Mouse (Mus musculus): Measurements from ENCODE around the gene Pdcl2. TPM values are rescaled to one million over a fixed set of nuclear protein-coding genes. Genes with fewer than 3 reads are reported as not detected.

Gene Pdcl2
- not detected in 2 replicates for total RNA-seq (2014; fragmentation: Nextera tagmentation)
- not detected in 2 replicates for total RNA-seq (2017)

GRCm38 (mm10) chr5:76330953-76331352 is at the start of gene Pdcl2:
Pdcl2 (minus strand) TSS chr5:76331156.
- ATAC-seq (replicated peaks; ENCODE audit: low FRiP score, low TSS enrichment, poor library complexity, severe bottlenecking) = no peak

DNA sequence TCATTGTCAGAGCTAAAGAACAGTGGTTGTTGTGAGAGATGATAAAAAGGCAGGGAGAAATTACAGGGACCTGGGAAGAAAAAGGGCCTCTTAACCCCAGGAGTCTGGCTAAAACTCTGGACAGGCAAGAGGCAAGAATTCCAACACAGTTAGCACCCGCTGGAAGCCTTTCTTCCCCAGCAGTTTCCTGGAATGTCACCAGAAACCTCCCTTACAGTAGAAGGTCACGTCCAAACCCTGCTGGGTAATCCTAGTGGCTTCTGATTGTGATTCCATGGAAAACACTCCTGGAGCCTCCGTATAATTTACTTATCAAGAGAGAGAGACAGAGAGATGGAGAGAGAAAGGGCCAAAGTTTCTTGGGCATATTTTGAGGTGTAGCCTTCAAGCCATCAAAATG is 48.3 kb upstream of the Pdcl2 start:
- no peak for ATAC-seq (replicated peaks; ENCODE audit: low FRiP score, low TSS enrichment, poor library complexity, severe bottlenecking)

GRCm38 (mm10) chr5:76369215-76369840 is 38.4 kb upstream of the Pdcl2 start:
- no peak for ATAC-seq (replicated peaks; ENCODE audit: low FRiP score, low TSS enrichment, poor library complexity, severe bottlenecking)

DNA sequence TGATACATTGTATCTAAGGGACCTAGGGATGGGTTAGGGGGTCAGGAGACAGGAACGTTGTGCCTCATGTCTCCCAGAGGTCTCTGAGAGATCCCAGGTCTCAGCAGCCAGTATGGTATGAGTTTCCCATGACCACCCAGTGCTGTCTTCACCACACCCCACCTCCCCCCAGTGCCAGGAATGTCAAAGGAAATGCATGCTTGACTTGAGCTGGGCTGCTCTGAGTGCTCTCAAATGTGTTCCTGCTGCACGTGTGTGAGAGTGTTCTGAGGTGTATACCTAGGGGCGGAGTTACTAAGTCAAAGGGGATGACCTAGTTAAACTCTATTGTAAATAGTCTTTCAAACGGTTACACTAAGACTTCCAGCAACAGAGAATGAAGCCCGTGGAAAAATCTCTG is 34.5 kb upstream of the Pdcl2 start:
- ATAC-seq (replicated peaks; ENCODE audit: low FRiP score, low TSS enrichment, poor library complexity, severe bottlenecking) = no peak

DNA sequence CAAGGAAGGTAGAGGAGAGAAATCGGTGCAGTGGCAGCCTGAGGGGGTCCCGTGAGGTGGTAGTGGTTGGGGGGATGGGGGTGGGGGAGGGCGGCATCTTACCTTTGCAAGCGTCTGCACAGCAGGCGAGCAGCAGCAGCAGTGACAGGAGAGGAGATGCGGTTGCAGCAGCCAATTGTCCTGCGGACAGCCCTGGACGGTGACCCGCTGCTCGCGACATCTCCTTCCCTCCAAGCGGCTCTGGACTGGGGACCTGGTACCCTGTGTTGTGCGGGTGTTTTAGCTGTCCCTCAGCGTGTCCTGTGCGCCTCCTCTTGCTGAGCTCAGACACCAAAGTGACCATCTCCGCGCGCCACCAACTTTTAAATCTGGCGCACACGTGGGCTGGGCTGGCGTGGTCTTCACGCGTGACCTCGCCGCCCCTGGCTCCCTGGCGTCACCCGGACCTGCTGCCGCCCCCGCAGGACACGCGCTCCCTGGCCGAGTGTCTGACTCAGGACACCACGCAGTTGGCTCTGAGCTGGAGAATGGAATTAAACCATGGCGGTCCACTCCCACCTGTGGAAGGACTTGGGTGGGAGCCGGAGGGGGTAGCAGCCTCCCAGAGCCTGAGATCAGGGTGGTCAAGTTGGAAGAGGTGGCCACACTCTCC is 32.6 kb upstream of the Pdcl2 start, which contains the start of gene Nmu:
TSS of gene Nmu (minus strand) at position 336 of the 652 bp plus-strand sequence.
- ATAC-seq (replicated peaks; ENCODE audit: low FRiP score, low TSS enrichment, poor library complexity, severe bottlenecking) = no peak

DNA sequence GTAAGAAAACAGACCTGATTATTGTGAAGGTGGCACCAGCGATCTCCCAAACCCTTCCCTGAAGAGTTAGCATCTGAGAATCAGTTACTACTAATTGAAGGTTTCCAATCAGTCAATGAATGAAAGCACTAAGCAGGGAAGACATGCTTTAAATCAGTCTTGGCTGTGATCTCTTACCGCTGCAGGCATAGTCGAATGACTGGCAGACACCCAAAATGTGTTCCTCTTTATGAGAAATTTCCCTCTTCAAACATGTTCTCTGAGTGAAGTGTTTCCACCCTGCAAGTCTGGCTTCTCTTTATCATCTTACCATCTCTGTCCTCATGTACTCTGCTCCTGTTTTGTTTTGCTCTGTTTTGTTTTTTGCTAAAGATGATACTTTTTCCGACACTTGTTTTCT is 29.8 kb upstream of the Pdcl2 start:
- ATAC-seq (replicated peaks; ENCODE audit: low FRiP score, low TSS enrichment, poor library complexity, severe bottlenecking) = no peak

DNA sequence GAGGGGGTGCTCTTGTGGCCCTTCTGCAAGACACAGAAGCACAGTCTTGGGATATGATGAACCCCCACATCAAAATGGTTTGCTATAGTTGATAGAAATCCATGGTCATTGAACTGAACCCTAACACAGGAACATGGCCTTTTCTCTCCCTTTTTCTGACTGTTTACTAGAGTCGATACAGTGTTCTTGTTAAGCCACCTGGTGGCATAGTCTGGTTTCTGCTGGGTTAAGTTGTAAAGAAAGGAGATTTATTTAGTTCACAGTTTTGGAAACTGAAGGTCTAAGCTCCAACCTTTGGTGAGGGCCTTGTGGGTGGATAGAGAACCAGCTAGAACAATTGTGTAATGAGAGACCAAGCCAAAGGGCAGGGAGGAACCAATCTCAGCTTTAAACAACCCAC is 29.1 kb upstream of the Pdcl2 start:
- ATAC-seq (replicated peaks; ENCODE audit: low FRiP score, low TSS enrichment, poor library complexity, severe bottlenecking) = no peak

DNA sequence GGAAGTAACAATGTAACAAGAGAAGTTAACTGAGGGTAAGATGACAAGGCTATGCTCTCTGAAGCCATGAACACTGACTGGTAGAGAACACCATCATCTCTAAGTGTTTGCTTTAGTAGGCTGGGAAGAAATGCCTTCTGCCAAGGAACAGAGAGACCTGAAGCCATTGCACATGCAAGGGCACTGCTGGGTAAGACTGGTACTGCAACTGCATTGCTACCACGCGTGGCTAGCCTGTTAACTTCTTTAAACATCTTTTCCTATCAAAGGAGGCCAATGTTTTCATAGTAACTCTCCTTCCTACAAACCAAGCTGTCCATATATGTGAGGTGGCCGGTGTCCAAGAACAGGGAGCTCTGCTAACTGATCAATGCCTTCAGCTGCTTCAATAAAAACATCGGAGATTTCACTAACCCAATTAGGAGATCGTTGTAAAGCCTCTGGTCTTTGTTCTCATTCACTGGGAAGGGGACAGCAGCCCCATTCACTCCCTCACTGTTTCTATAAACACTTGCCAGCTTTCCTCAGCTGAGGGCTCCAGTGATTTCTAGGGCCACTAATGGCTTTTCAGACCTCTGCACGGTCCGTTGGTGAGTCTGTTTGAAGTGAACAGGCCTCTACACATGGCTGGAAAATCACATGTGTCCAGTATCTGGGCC is 21.1 kb upstream of the Pdcl2 start:
- no peak for ATAC-seq (replicated peaks; ENCODE audit: low FRiP score, low TSS enrichment, poor library complexity, severe bottlenecking)

DNA sequence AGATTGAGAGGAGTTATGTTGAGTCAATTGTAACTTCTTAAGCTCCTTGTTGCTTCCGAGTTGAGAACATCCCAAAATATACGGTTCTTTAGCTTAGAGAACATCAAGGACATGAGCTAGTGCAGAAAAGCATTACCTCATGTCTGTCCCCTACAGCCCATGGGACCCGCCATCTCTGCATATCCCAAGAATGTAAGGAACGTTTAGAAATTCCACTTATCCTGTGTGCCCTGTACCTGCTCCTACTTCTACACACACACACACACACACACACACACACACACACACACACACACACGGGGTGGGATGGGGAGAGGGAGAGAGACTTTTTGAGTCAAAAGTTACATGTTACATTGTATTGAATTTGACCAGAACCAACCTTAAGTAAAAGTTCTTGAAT is 20.6 kb upstream of the Pdcl2 start:
- no peak for ATAC-seq (replicated peaks; ENCODE audit: low FRiP score, low TSS enrichment, poor library complexity, severe bottlenecking)

DNA sequence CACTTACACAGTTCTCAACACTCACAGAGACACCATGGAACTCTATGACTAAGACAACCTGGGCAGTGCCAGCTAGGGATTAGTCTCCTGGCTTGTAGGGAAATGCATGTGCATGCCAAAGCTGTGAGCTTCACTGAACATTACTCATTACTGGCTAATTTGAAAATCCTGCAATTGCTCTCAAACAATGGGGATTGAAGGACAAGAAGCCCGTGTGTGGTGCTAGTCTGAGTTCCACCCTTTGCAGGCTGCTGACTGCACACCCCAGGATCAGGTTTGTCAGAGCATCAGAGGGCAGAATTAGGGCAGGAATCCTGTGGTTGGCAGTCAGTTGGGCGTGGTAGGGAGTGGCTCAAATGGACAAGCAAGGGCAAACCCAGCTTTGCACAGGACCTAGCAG is 15.2 kb upstream of the Pdcl2 start:
- no peak for ATAC-seq (replicated peaks; ENCODE audit: low FRiP score, low TSS enrichment, poor library complexity, severe bottlenecking)

- no peak for ATAC-seq (replicated peaks; ENCODE audit: low FRiP score, low TSS enrichment, poor library complexity, severe bottlenecking)
Measured at GRCm38 (mm10) chr5:76340931-76341330, 10.0 kb upstream of the Pdcl2 start.

GRCm38 (mm10) chr5:76337100-76337499 is 6.1 kb upstream of the Pdcl2 start:
- ATAC-seq (replicated peaks; ENCODE audit: low FRiP score, low TSS enrichment, poor library complexity, severe bottlenecking) = no peak

- no peak for ATAC-seq (replicated peaks; ENCODE audit: low FRiP score, low TSS enrichment, poor library complexity, severe bottlenecking)
Measured at GRCm38 (mm10) chr5:76333833-76334232, 2.9 kb upstream of the Pdcl2 start.

DNA sequence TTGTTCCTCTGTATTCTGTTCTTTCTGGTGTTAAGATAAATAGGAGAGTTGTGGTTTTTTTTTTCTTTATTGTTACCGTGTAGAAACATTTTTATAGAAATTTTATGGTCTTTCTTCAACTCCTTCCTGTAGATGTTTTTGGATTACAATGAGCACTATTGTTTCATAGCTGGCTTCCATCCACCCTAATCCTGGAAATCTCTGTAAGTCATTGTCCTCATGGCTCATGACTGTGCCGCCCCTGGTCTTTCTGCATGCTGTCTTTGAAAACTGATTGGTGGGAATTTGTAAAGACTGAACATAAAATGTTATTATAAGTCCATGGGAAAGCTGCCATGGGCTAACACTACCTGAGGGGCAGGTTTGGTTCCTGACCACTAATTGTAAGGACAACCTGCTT is 3.7 kb downstream of the Pdcl2 start:
- ATAC-seq (replicated peaks; ENCODE audit: low FRiP score, low TSS enrichment, poor library complexity, severe bottlenecking) = no peak

DNA sequence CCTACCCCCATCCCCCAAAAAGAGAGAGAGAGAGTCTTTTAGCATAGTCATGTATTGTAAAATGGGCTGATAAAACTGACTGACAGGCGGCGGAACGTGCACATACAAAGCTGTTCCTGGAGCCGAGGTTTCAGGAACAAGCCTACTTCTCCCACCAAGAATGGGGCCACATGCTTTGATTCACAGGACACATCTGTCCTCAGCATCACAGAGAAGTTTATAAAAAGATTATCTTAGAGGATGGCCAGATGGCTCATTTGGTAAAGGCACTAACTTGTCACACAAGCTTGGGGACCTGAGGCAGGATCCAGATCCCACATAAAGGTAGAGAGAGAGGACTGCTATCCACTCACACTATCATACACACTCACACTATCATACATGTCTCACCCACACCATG is 5.8 kb downstream of the Pdcl2 start:
- no peak for ATAC-seq (replicated peaks; ENCODE audit: low FRiP score, low TSS enrichment, poor library complexity, severe bottlenecking)

GRCm38 (mm10) chr5:76321249-76322196 is 9.4 kb downstream of the Pdcl2 start:
- no peak for ATAC-seq (replicated peaks; ENCODE audit: low FRiP score, low TSS enrichment, poor library complexity, severe bottlenecking)

GRCm38 (mm10) chr5:76308206-76308605 is 22.8 kb downstream of the Pdcl2 start:
- ATAC-seq (replicated peaks; ENCODE audit: low FRiP score, low TSS enrichment, poor library complexity, severe bottlenecking) = no peak

DNA sequence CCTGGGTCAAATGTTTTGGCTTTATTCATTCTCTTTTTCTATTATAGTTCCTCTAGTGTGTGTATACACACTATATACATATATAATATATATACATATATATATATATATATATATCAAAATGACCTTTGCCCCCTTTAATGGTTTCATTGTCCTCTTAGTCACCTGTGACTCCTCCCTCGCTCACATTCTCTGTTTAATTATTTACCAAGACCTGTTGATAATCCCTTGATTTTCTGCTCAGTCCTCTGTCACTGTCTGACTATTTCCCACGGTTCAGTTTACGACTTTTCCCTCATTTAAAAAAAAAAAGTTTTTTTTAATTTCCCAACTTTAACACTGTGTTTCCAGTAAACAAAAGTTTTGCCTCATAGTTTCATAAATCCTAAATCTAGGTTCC is 24.7 kb downstream of the Pdcl2 start:
- ATAC-seq (replicated peaks; ENCODE audit: low FRiP score, low TSS enrichment, poor library complexity, severe bottlenecking) = no peak

DNA sequence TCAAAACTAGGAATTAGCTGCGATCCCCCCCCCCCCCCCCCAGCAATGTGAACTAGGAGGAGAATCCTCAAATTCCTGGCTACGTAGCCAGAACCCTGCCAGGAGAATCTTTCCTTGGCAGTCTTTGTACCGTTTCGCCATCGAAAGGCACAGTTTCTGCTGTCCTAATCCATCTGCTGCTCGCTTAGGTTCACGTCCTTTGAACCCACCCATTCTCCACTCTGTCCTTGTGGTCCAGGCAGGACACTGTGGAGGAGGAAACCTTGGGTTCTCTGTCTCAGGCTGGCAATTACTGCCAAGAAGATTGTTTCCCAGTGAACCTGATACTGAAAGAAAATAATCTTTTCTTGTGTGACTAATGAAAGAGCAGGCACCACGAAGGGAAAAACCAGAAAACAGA is 25.3 kb downstream of the Pdcl2 start:
- no peak for ATAC-seq (replicated peaks; ENCODE audit: low FRiP score, low TSS enrichment, poor library complexity, severe bottlenecking)

Measured in megakaryocyte-erythroid progenitor cell, adult 5-6 weeks (primary cell).